Mouse (Mus musculus): Measurements from ENCODE around the gene Pfkm.

Gene Pfkm

GRCm38 (mm10) chr15:98172113-98172512 is 79.7 kb downstream of the Pfkm start:
- no peak for DNase-seq (ENCODE audit: low spot score)

DNA sequence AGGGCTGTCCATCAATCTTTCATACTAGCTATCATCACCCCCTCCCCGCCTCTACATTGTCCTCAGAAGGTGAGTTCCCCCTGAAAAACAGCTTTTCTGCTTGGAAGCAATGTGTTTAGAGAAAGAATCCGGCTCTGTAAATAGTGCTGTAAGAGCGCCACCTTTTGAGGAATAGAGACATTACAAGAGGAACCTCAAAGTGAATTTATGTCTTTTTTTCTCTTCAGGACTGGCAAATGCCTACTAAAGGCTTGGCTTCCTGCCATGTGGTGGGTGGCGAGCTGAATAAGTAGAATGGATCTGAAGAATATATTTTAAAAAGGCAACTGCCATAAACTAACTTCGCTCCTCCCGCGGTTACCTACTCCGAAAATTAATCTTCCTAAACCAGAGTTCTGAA is 81.4 kb downstream of the Pfkm start:
- no peak for DNase-seq (ENCODE audit: low spot score)

DNA sequence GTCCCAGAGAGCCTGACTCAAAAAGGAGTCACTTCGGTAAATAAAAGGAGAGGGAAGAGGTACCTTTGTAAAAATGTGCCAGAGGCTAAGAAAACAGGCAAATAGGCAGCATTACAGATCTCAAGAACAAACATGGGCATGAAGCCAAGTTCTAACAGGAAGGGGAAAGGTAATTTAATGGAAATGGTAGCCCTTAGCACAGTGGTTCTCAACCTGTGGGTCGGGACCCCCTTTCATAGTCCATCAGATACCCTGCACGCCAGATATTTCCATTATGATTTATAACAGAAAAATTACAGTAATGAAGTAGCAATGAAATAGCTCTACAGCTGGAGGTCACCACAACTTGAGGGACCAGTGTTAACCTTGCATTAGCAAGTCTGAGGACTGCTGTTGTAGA is 84.9 kb downstream of the Pfkm start:
- DNase-seq (ENCODE audit: low spot score) = no peak

GRCm38 (mm10) chr15:98180567-98181131 is 88.3 kb downstream of the Pfkm start:
- DNase-seq (ENCODE audit: low spot score) = no peak

DNA sequence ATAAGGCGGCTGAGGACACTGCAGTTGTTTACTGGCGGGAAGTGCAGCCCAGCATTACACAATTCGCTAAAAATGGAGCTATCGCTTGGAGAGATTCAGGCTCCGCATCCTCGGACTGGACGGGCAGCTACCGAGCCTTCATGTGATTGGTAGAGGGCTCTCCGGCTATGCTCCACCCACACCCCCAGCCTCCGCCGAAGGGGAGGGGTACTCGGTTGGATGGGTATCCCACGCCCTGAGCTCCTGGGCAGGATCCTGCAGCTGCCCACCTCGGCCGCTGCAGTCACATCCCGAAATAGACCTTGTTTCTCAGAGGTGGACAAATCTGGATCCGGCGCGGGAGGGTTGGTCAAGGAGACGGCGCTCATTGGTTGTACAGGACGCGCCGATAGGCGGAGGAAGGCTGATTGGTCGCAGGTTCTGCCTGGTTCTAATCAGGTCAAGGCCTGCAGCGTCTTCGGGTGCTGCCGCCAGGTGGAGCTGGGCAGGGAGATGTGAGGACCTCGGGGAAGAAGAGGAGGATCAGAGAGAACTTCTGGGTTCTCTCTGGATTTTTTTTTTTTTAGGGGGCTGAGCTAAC is 88.8 kb downstream of the Pfkm start:
- DNase-seq (ENCODE audit: low spot score) = peak; percentile 82

Data from ovary, postnatal 14 days (tissue).